Mouse (Mus musculus) lung, embryonic 14.5 days (tissue): ENCODE measurements around the gene Ccdc177. TPM values are rescaled to one million over a fixed set of nuclear protein-coding genes. Genes with fewer than 3 reads are reported as not detected.

Experiments
- ATAC-seq: fragments of 200-750 bp; cut with Nextera tagmentation; 2 replicates; pipeline ENCODE4 v1.8.0; 2017; ENCODE audit warnings: mild to moderate bottlenecking, moderate TSS enrichment, moderate library complexity; ENCODE audit not compliant: insufficient read depth
- DNase-seq: peaks from one replicate; pipeline ENCODE4 v3.0.0-alpha.2; 2015
- H3K27ac ChIP-seq: fragments of 300-500 bp; sonication (generic); 2 replicates; pipeline ENCODE4 v1.5.1; 2014; ENCODE audit warnings: low read depth, mild to moderate bottlenecking, moderate library complexity
- H3K27me3 ChIP-seq: fragments of 300-500 bp; sonication (generic); 2 replicates; pipeline ENCODE4 v1.6.1; 2014; ENCODE audit warnings: low read length, control low read depth; ENCODE audit not compliant: insufficient read depth
- H3K36me3 ChIP-seq: fragments of 300-500 bp; sonication (generic); 2 replicates; pipeline ENCODE4 v1.6.1; 2014; ENCODE audit warnings: control low read depth; ENCODE audit not compliant: insufficient read depth
- H3K4me1 ChIP-seq: fragments of 300-500 bp; sonication (generic); 2 replicates; pipeline ENCODE4 v1.6.1; 2014; ENCODE audit warnings: antibody characterized with exemption, control low read depth; ENCODE audit not compliant: insufficient read depth
- H3K4me2 ChIP-seq: fragments of 300-500 bp; sonication (generic); 2 replicates; pipeline ENCODE4 v1.6.1; 2014; ENCODE audit warnings: mild to moderate bottlenecking
- H3K4me3 ChIP-seq: fragments of 300-500 bp; sonication (generic); 2 replicates; pipeline ENCODE4 v1.5.1; 2014; ENCODE audit warnings: low read depth, low read length
- H3K9ac ChIP-seq: fragments of 300-500 bp; sonication (generic); 2 replicates; pipeline ENCODE4 v1.6.1; 2014
- H3K9me3 ChIP-seq: fragments of 300-500 bp; sonication (generic); 2 replicates; pipeline ENCODE4 v1.6.1; 2016; ENCODE audit warnings: low read depth, low read length, control low read depth
- CTCF ChIP-seq: IDR thresholded peaks from 2 replicates; pipeline ENCODE4 v1.5.1; 2016; ENCODE audit warnings: antibody characterized with exemption, low read depth
- WGBS: fragments of 180-500 bp; shearing (Covaris S2); extraction: QIAGEN DNeasy Blood & Tissue Kit; methylation state at CpG from one replicate; pipeline ENCODE4 v1.1.7; 2014; 5-methylcytosine and 5-hydroxymethylcytosine counted together
- polyA plus RNA-seq: library from polyadenylated mRNA; unstranded; fragments of >200 nt; fragmentation: Nextera tagmentation; extraction: Ambion mirVana; gene quantifications from 2 replicates; pipeline ENCODE4 v1.2.1, GENCODE M21; 2014

Gene Ccdc177
- polyA plus RNA-seq, 1 experiment from 2014 or later: 0.04 TPM

- no peak for ATAC-seq
Measured at GRCm38 (mm10) chr12:80774786-80775185, 14.3 kb upstream of the Ccdc177 start.

GRCm38 (mm10) chr12:80769697-80770096 is 9.2 kb upstream of the Ccdc177 start:
- no peaks in the 10 kb centered on the region for H3K27me3 ChIP-seq
- WGBS: 17% methylated on average over 11 of the region's 11 CpGs
- peak; percentile 94 for ATAC-seq
- H3K4me1 ChIP-seq: no peaks in the 10 kb centered on the region
- TF ChIP-seq CTCF: peak; percentile 99
- no peak overlapping the region for H3K27ac ChIP-seq
- H3K4me3 ChIP-seq: no peak overlapping the region
- H3K36me3 ChIP-seq: no peaks in the 10 kb centered on the region
- DNase-seq: peak; percentile 96
- H3K9ac ChIP-seq: no peak overlapping the region
- H3K4me2 ChIP-seq: no peak overlapping the region
- no peaks in the 10 kb centered on the region for H3K9me3 ChIP-seq

More at GRCm38 (mm10) chr12:80774786-80775185, 14.3 kb upstream of the Ccdc177 start:
- TF ChIP-seq CTCF: no peak
- DNase-seq: no peak
- 49% methylated on average over 7 of the region's 7 CpGs for WGBS
- Histone ChIP-seq H3K9ac (no peak overlapping the region), H3K9me3 (no peaks in the 10 kb centered on the region), H3K27me3 (no peaks in the 10 kb centered on the region), H3K4me2 (no peak overlapping the region), H3K4me1 (no peaks in the 10 kb centered on the region), H3K36me3 (no peaks in the 10 kb centered on the region), H3K27ac (no peak overlapping the region), H3K4me3 (no peak overlapping the region)

GRCm38 (mm10) chr12:80764116-80764515 is 3.6 kb upstream of the Ccdc177 start:
- TF ChIP-seq CTCF: no peak
- no peak for DNase-seq
- 56% methylated on average over 4 of the region's 4 CpGs for WGBS

GRCm38 (mm10) chr12:80762982-80763381 is 2.5 kb upstream of the Ccdc177 start:
- H3K9ac ChIP-seq: no peak overlapping the region
- peaks cover 39% of the 10 kb centered on the region for H3K27me3 ChIP-seq
- 0 out of 2 replicates have a peak, but pooled peaks cover 3% of the 10 kb centered on the region for H3K4me1 ChIP-seq
- no peak overlapping the region for H3K4me3 ChIP-seq
- 75% methylated on average over 5 of the region's 5 CpGs for WGBS
- TF ChIP-seq CTCF: no peak
- no peak overlapping the region for H3K4me2 ChIP-seq
- no peaks in the 10 kb centered on the region for H3K9me3 ChIP-seq
- ATAC-seq (no peak), DNase-seq (no peak)
- H3K36me3 ChIP-seq: no peaks in the 10 kb centered on the region
- H3K27ac ChIP-seq: no peak overlapping the region

More at GRCm38 (mm10) chr12:80764116-80764515, 3.6 kb upstream of the Ccdc177 start:
- H3K9me3 ChIP-seq: no peaks in the 10 kb centered on the region
- H3K36me3 ChIP-seq: no peaks in the 10 kb centered on the region
- no peak for ATAC-seq
- H3K4me3 ChIP-seq: no peak overlapping the region
- H3K4me1 ChIP-seq: no peaks in the 10 kb centered on the region
- H3K27ac ChIP-seq: no peak overlapping the region
- no peak overlapping the region for H3K4me2 ChIP-seq
- H3K9ac ChIP-seq: no peak overlapping the region
- H3K27me3 ChIP-seq: peaks cover 27% of the 10 kb centered on the region

- ATAC-seq (no peak), DNase-seq (peak; percentile 26)
- H3K9ac ChIP-seq: no peak overlapping the region
- peaks cover 65% of the 10 kb centered on the region for H3K27me3 ChIP-seq
- H3K4me3 ChIP-seq: peak overlapping the region; percentile 59
- no peak overlapping the region for H3K27ac ChIP-seq
- H3K36me3 ChIP-seq: no peaks in the 10 kb centered on the region
- TF ChIP-seq CTCF: no peak
- H3K4me2 ChIP-seq: peak overlapping the region; percentile 97
- H3K9me3 ChIP-seq: no peaks in the 10 kb centered on the region
- peaks cover 7% of the 10 kb centered on the region for H3K4me1 ChIP-seq
- 2% methylated on average over 22 of the region's 22 CpGs for WGBS
Measured at GRCm38 (mm10) chr12:80759713-80760395, 633 bp downstream of the Ccdc177 start.

GRCm38 (mm10) chr12:80759387-80759712 is 1.1 kb downstream of the Ccdc177 start:
- no peak for ATAC-seq
- H3K4me2 ChIP-seq: peak overlapping the region; percentile 97
- H3K36me3 ChIP-seq: no peaks in the 10 kb centered on the region
- DNase-seq: no peak
- peaks cover 65% of the 10 kb centered on the region for H3K27me3 ChIP-seq
- H3K9ac ChIP-seq: peak overlapping the region; percentile 42; the same call in 1 of the 2 replicates
- WGBS: 13% methylated on average over 13 of the region's 13 CpGs
- H3K4me3 ChIP-seq: peak overlapping the region; percentile 59
- peaks cover 7% of the 10 kb centered on the region for H3K4me1 ChIP-seq
- H3K9me3 ChIP-seq: no peaks in the 10 kb centered on the region
- no peak for TF ChIP-seq CTCF
- no peak overlapping the region for H3K27ac ChIP-seq

GRCm38 (mm10) chr12:80758559-80759386 is 1.7 kb downstream of the Ccdc177 start:
- peaks cover 65% of the 10 kb centered on the region for H3K27me3 ChIP-seq
- 2% methylated on average over 90 of the region's 92 CpGs for WGBS
- peak; percentile 54 for DNase-seq

More at GRCm38 (mm10) chr12:80758559-80759386, 1.7 kb downstream of the Ccdc177 start:
- Histone ChIP-seq H3K27ac (no peak overlapping the region), H3K9me3 (no peaks in the 10 kb centered on the region), H3K9ac (peak overlapping the region; percentile 42), H3K4me1 (peaks cover 7% of the 10 kb centered on the region), H3K4me3 (peak overlapping the region; percentile 59), H3K36me3 (no peaks in the 10 kb centered on the region), H3K4me2 (peak overlapping the region; percentile 97)
- TF ChIP-seq CTCF: no peak
- ATAC-seq: peak; percentile 28; the same call in 1 of the 2 replicates
